Mouse (Mus musculus): ENCODE results near the gene Meis2. TPM values are rescaled to one million over a fixed set of nuclear protein-coding genes. Genes with fewer than 3 reads are reported as not detected.

The Meis2 gene
- total RNA-seq, 1 experiment from 2014 or later = 0.25 TPM

- peak in 1 of 2 experiments; percentile 8; a peak in 1 of 4 replicates for ATAC-seq (replicated peaks in 1 of 2; ENCODE audit: insufficient read depth in 1 of 2, low FRiP score in 2 of 2, low TSS enrichment in 1 of 2, low read depth in 1 of 2, poor library complexity in 2 of 2, severe bottlenecking in 2 of 2)
Measured at GRCm38 (mm10) chr2:115860141-115860480, 205.5 kb downstream of the Meis2 start.

- ATAC-seq (replicated peaks in 1 of 2; ENCODE audit: insufficient read depth in 1 of 2, low FRiP score in 2 of 2, low TSS enrichment in 1 of 2, low read depth in 1 of 2, poor library complexity in 2 of 2, severe bottlenecking in 2 of 2) = no peak
Measured at GRCm38 (mm10) chr2:115859371-115860140, 206.1 kb downstream of the Meis2 start.

- ATAC-seq (replicated peaks in 1 of 2; ENCODE audit: insufficient read depth in 1 of 2, low FRiP score in 2 of 2, low TSS enrichment in 1 of 2, low read depth in 1 of 2, poor library complexity in 2 of 2, severe bottlenecking in 2 of 2) = no peak
Measured at GRCm38 (mm10) chr2:115858927-115859326, 206.7 kb downstream of the Meis2 start.

- ATAC-seq (replicated peaks in 1 of 2; ENCODE audit: insufficient read depth in 1 of 2, low FRiP score in 2 of 2, low TSS enrichment in 1 of 2, low read depth in 1 of 2, poor library complexity in 2 of 2, severe bottlenecking in 2 of 2) = no peak
Measured at GRCm38 (mm10) chr2:115858246-115858645, 207.4 kb downstream of the Meis2 start.

- no peak for ATAC-seq (replicated peaks in 1 of 2; ENCODE audit: insufficient read depth in 1 of 2, low FRiP score in 2 of 2, low TSS enrichment in 1 of 2, low read depth in 1 of 2, poor library complexity in 2 of 2, severe bottlenecking in 2 of 2)
Measured at GRCm38 (mm10) chr2:115857123-115858080, 208.2 kb downstream of the Meis2 start.

- no peak for ATAC-seq (replicated peaks in 1 of 2; ENCODE audit: insufficient read depth in 1 of 2, low FRiP score in 2 of 2, low TSS enrichment in 1 of 2, low read depth in 1 of 2, poor library complexity in 2 of 2, severe bottlenecking in 2 of 2)
Measured at GRCm38 (mm10) chr2:115856401-115857073, 209.1 kb downstream of the Meis2 start.

- peak; percentile 71 to 75 for ATAC-seq (replicated peaks in 1 of 2; ENCODE audit: insufficient read depth in 1 of 2, low FRiP score in 2 of 2, low TSS enrichment in 1 of 2, low read depth in 1 of 2, poor library complexity in 2 of 2, severe bottlenecking in 2 of 2)
Measured at GRCm38 (mm10) chr2:115855511-115856400, 209.9 kb downstream of the Meis2 start.

- no peak for ATAC-seq (replicated peaks in 1 of 2; ENCODE audit: insufficient read depth in 1 of 2, low FRiP score in 2 of 2, low TSS enrichment in 1 of 2, low read depth in 1 of 2, poor library complexity in 2 of 2, severe bottlenecking in 2 of 2)
Measured at GRCm38 (mm10) chr2:115854828-115855311, 210.8 kb downstream of the Meis2 start.

GRCm38 (mm10) chr2:115854007-115854827 is 211.4 kb downstream of the Meis2 start:
- no peak for ATAC-seq (replicated peaks in 1 of 2; ENCODE audit: insufficient read depth in 1 of 2, low FRiP score in 2 of 2, low TSS enrichment in 1 of 2, low read depth in 1 of 2, poor library complexity in 2 of 2, severe bottlenecking in 2 of 2)

GRCm38 (mm10) chr2:115853221-115853620 is 212.4 kb downstream of the Meis2 start:
- ATAC-seq (replicated peaks in 1 of 2; ENCODE audit: insufficient read depth in 1 of 2, low FRiP score in 2 of 2, low TSS enrichment in 1 of 2, low read depth in 1 of 2, poor library complexity in 2 of 2, severe bottlenecking in 2 of 2) = no peak

GRCm38 (mm10) chr2:115852615-115853014 is 213.0 kb downstream of the Meis2 start:
- ATAC-seq (replicated peaks in 1 of 2; ENCODE audit: insufficient read depth in 1 of 2, low FRiP score in 2 of 2, low TSS enrichment in 1 of 2, low read depth in 1 of 2, poor library complexity in 2 of 2, severe bottlenecking in 2 of 2) = no peak

- no peak for ATAC-seq (replicated peaks in 1 of 2; ENCODE audit: insufficient read depth in 1 of 2, low FRiP score in 2 of 2, low TSS enrichment in 1 of 2, low read depth in 1 of 2, poor library complexity in 2 of 2, severe bottlenecking in 2 of 2)
Measured at GRCm38 (mm10) chr2:115852109-115852508, 213.5 kb downstream of the Meis2 start.

GRCm38 (mm10) chr2:115850961-115851360 is 214.7 kb downstream of the Meis2 start:
- ATAC-seq (replicated peaks in 1 of 2; ENCODE audit: insufficient read depth in 1 of 2, low FRiP score in 2 of 2, low TSS enrichment in 1 of 2, low read depth in 1 of 2, poor library complexity in 2 of 2, severe bottlenecking in 2 of 2) = no peak

- ATAC-seq (replicated peaks in 1 of 2; ENCODE audit: insufficient read depth in 1 of 2, low FRiP score in 2 of 2, low TSS enrichment in 1 of 2, low read depth in 1 of 2, poor library complexity in 2 of 2, severe bottlenecking in 2 of 2) = no peak
Measured at GRCm38 (mm10) chr2:115842821-115843220, 222.8 kb downstream of the Meis2 start.

GRCm38 (mm10) chr2:115836034-115836433 is 229.6 kb downstream of the Meis2 start:
- no peak for ATAC-seq (replicated peaks in 1 of 2; ENCODE audit: insufficient read depth in 1 of 2, low FRiP score in 2 of 2, low TSS enrichment in 1 of 2, low read depth in 1 of 2, poor library complexity in 2 of 2, severe bottlenecking in 2 of 2)

GRCm38 (mm10) chr2:115822361-115822760 is 243.3 kb downstream of the Meis2 start:
- ATAC-seq (replicated peaks in 1 of 2; ENCODE audit: insufficient read depth in 1 of 2, low FRiP score in 2 of 2, low TSS enrichment in 1 of 2, low read depth in 1 of 2, poor library complexity in 2 of 2, severe bottlenecking in 2 of 2) = no peak
